Mouse (Mus musculus) spleen, adult 2 months (tissue): Measurements from ENCODE around the gene Dph3.

Experiments
- CTCF ChIP-seq: fragments of 200-500 bp; IDR thresholded peaks from 2 replicates; pipeline ENCODE4 v1.5.1; 2011; ENCODE audit warnings: mild to moderate bottlenecking, inconsistent platforms; ENCODE audit not compliant: insufficient read depth, insufficient read length, insufficient replicate concordance; ENCODE audit errors: extremely low read depth
- POLR2A ChIP-seq: fragments of 200-500 bp; IDR thresholded peaks from 2 replicates; pipeline ENCODE4 v1.6.1; 2011; ENCODE audit warnings: low read depth, low read length, inconsistent platforms

GRCm38 (mm10) chr14:32095646-32096045 lies 10.1 kb upstream of the Dph3 start:
- TF ChIP-seq CTCF: no peak
- TF ChIP-seq POLR2A: no peak
